Mouse (Mus musculus): ENCODE data around the gene Tmco4. TPM values are rescaled to one million over a fixed set of nuclear protein-coding genes. Genes with fewer than 3 reads are reported as not detected.

Tmco4 gene
- polyA plus RNA-seq, 1 experiment, result 0.08 TPM

GRCm38 (mm10) chr4:138943730-138944129 is 29.0 kb upstream of the Tmco4 start:
- Histone ChIP-seq H3K9me3 (ENCODE audit: control insufficient read depth, low read length) (no peaks in the 10 kb centered on the region), H3K27me3 (ENCODE audit: control insufficient read depth) (no peaks in the 10 kb centered on the region), H3K36me3 (ENCODE audit: control insufficient read depth) (no peaks in the 10 kb centered on the region), H3K4me3 (replicated peaks) (peak overlapping the region; percentile 49), H3K4me1 (ENCODE audit: control insufficient read depth) (peaks cover 4% of the 10 kb centered on the region; the same call in 1 of the 2 replicates)
- TF ChIP-seq GATA1 (IDR thresholded peaks at IDR 0.05; ENCODE audit: low read length), result no peak

- Histone ChIP-seq H3K4me3 (replicated peaks) (no peak overlapping the region), H3K4me1 (ENCODE audit: control insufficient read depth) (peaks cover 4% of the 10 kb centered on the region; the same call in 1 of the 2 replicates), H3K36me3 (ENCODE audit: control insufficient read depth) (no peaks in the 10 kb centered on the region), H3K27me3 (ENCODE audit: control insufficient read depth) (no peaks in the 10 kb centered on the region), H3K9me3 (ENCODE audit: control insufficient read depth, low read length) (no peaks in the 10 kb centered on the region)
- no peak for TF ChIP-seq TAL1 (IDR thresholded peaks at IDR 0.05; ENCODE audit: low read length)
- no peak for TF ChIP-seq GATA1 (IDR thresholded peaks at IDR 0.05; ENCODE audit: low read length)
Measured at GRCm38 (mm10) chr4:138948257-138948656, 24.4 kb upstream of the Tmco4 start.

- Histone ChIP-seq H3K4me3 (replicated peaks) (no peak overlapping the region), H3K4me1 (ENCODE audit: control insufficient read depth) (no peaks in the 10 kb centered on the region), H3K27me3 (ENCODE audit: control insufficient read depth) (no peaks in the 10 kb centered on the region), H3K9me3 (ENCODE audit: control insufficient read depth, low read length) (no peaks in the 10 kb centered on the region), H3K36me3 (ENCODE audit: control insufficient read depth) (no peaks in the 10 kb centered on the region)
- no peak for TF ChIP-seq GATA1 (IDR thresholded peaks at IDR 0.05; ENCODE audit: low read length)
- no peak for TF ChIP-seq TAL1 (IDR thresholded peaks at IDR 0.05; ENCODE audit: low read length)
Measured at GRCm38 (mm10) chr4:138958612-138959011, 14.1 kb upstream of the Tmco4 start.

- Histone ChIP-seq H3K4me3 (replicated peaks) (no peak overlapping the region), H3K4me1 (ENCODE audit: control insufficient read depth) (no peaks in the 10 kb centered on the region), H3K9me3 (ENCODE audit: control insufficient read depth, low read length) (no peaks in the 10 kb centered on the region), H3K27me3 (ENCODE audit: control insufficient read depth) (no peaks in the 10 kb centered on the region), H3K36me3 (ENCODE audit: control insufficient read depth) (no peaks in the 10 kb centered on the region)
- TF ChIP-seq TAL1 (IDR thresholded peaks at IDR 0.05; ENCODE audit: low read length) (no peak), GATA1 (IDR thresholded peaks at IDR 0.05; ENCODE audit: low read length) (no peak)
Measured at GRCm38 (mm10) chr4:138959120-138959519, 13.6 kb upstream of the Tmco4 start.

- TF ChIP-seq TAL1 (IDR thresholded peaks at IDR 0.05; ENCODE audit: low read length), result no peak
- no peak for TF ChIP-seq GATA1 (IDR thresholded peaks at IDR 0.05; ENCODE audit: low read length)
- H3K36me3 ChIP-seq (ENCODE audit: control insufficient read depth), result no peaks in the 10 kb centered on the region
- H3K9me3 ChIP-seq (ENCODE audit: control insufficient read depth, low read length), result no peaks in the 10 kb centered on the region
- no peak overlapping the region for H3K4me3 ChIP-seq (replicated peaks)
- no peaks in the 10 kb centered on the region for H3K27me3 ChIP-seq (ENCODE audit: control insufficient read depth)
- no peaks in the 10 kb centered on the region for H3K4me1 ChIP-seq (ENCODE audit: control insufficient read depth)
Measured at GRCm38 (mm10) chr4:138959926-138960325, 12.8 kb upstream of the Tmco4 start.

- Histone ChIP-seq H3K4me3 (replicated peaks) (no peak overlapping the region), H3K36me3 (ENCODE audit: control insufficient read depth) (no peaks in the 10 kb centered on the region), H3K4me1 (ENCODE audit: control insufficient read depth) (no peaks in the 10 kb centered on the region), H3K9me3 (ENCODE audit: control insufficient read depth, low read length) (no peaks in the 10 kb centered on the region), H3K27me3 (ENCODE audit: control insufficient read depth) (no peaks in the 10 kb centered on the region)
- TF ChIP-seq GATA1 (IDR thresholded peaks at IDR 0.05; ENCODE audit: low read length), result no peak
- no peak for TF ChIP-seq TAL1 (IDR thresholded peaks at IDR 0.05; ENCODE audit: low read length)
Measured at GRCm38 (mm10) chr4:138962719-138963118, 10.0 kb upstream of the Tmco4 start.

- no peak overlapping the region for H3K4me3 ChIP-seq (replicated peaks)
- TF ChIP-seq GATA1 (IDR thresholded peaks at IDR 0.05; ENCODE audit: low read length), result no peak
- TF ChIP-seq TAL1 (IDR thresholded peaks at IDR 0.05; ENCODE audit: low read length), result no peak
- H3K4me1 ChIP-seq (ENCODE audit: control insufficient read depth), result peaks cover 2% of the 10 kb centered on the region
- no peaks in the 10 kb centered on the region for H3K27me3 ChIP-seq (ENCODE audit: control insufficient read depth)
- H3K36me3 ChIP-seq (ENCODE audit: control insufficient read depth), result no peaks in the 10 kb centered on the region
- H3K9me3 ChIP-seq (ENCODE audit: control insufficient read depth, low read length), result no peaks in the 10 kb centered on the region
Measured at GRCm38 (mm10) chr4:138965871-138966270, 6.8 kb upstream of the Tmco4 start.

GRCm38 (mm10) chr4:138966866-138967265 is 5.8 kb upstream of the Tmco4 start, which contains the start of gene Rnf186:
TSS of gene Rnf186 (plus strand) at chr4:138967112.
- H3K36me3 ChIP-seq (ENCODE audit: control insufficient read depth), result no peaks in the 10 kb centered on the region
- TF ChIP-seq GATA1 (IDR thresholded peaks at IDR 0.05; ENCODE audit: low read length) (no peak), TAL1 (IDR thresholded peaks at IDR 0.05; ENCODE audit: low read length) (no peak)
- no peak within 1 kb of the TSS for H3K4me3 ChIP-seq (replicated peaks)
- no peaks in the 10 kb centered on the region for H3K9me3 ChIP-seq (ENCODE audit: control insufficient read depth, low read length)
- no peaks in the 10 kb centered on the region for H3K27me3 ChIP-seq (ENCODE audit: control insufficient read depth)
- H3K4me1 ChIP-seq (ENCODE audit: control insufficient read depth), result peaks cover 3% of the 10 kb centered on the region

GRCm38 (mm10) chr4:138967485-138967884 is 5.2 kb upstream of the Tmco4 start:
- peaks cover 9% of the 10 kb centered on the region for H3K4me1 ChIP-seq (ENCODE audit: control insufficient read depth)

More at GRCm38 (mm10) chr4:138967485-138967884, 5.2 kb upstream of the Tmco4 start:
- Histone ChIP-seq H3K9me3 (ENCODE audit: control insufficient read depth, low read length) (no peaks in the 10 kb centered on the region), H3K27me3 (ENCODE audit: control insufficient read depth) (no peaks in the 10 kb centered on the region), H3K36me3 (ENCODE audit: control insufficient read depth) (no peaks in the 10 kb centered on the region), H3K4me3 (replicated peaks) (no peak overlapping the region)
- no peak for TF ChIP-seq TAL1 (IDR thresholded peaks at IDR 0.05; ENCODE audit: low read length)
- TF ChIP-seq GATA1 (IDR thresholded peaks at IDR 0.05; ENCODE audit: low read length), result no peak

Data from erythroblast, embryonic 14.5 days (primary cell).